Mouse (Mus musculus) lung, adult 2 months (tissue): ENCODE measurements around the gene Ttbk1.

ENCODE experiments used
- CTCF ChIP-seq: fragments of 200-500 bp; IDR thresholded peaks from 2 replicates; pipeline ENCODE4 v1.5.1; 2011; ENCODE audit warnings: mild to moderate bottlenecking, low read length, control low read depth; ENCODE audit not compliant: insufficient read depth
- POLR2A ChIP-seq: fragments of 200-500 bp; IDR thresholded peaks from 2 replicates; pipeline ENCODE4 v1.6.1; 2011; ENCODE audit warnings: low read depth, mild to moderate bottlenecking, control low read depth, low read length, borderline replicate concordance; ENCODE audit errors: extremely low read depth

DNA sequence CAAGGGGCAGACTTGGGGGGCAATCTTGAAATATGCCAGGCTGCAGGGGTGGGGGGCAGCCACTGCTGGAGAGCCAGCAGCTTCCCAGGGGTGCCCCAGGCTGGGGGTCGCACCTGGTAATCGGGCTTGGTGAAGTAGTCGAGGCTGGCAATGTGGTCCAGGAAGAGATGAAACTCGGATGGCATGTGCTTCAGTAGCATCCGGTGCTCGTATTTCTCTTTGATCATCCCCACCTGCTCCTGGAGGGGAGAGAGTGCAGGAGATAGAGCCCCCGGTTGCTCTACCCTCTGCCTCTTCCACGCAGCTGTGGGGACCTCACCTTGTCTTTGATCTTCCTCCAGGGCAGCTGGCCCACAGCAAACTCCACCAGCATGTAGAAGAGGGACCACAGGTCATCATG lies 10.9 kb downstream of the Ttbk1 start:
- TF ChIP-seq POLR2A (no peak), CTCF (no peak)
